Mouse (Mus musculus) embryonic facial prominence, embryonic 11.5 days (tissue): ENCODE measurements at regions not wholly inside any gene's neighbourhood (a gene's known extent, or its start where the extent isn't known, plus 50 kb on each side); places are given as distances from the start of the nearest gene placed in this dataset.
A peak's percentile ranks its signal among the peaks of the same experiment; 100 is the strongest.

Experiments
- ATAC-seq: fragments of 200-750 bp; cut with Nextera tagmentation; replicated peaks from 2 replicates; pipeline ENCODE4 v1.8.0; 2017; ENCODE audit warnings: low read depth; ENCODE audit not compliant: insufficient number of reproducible peaks, low FRiP score, low TSS enrichment
- DNase-seq: peaks from one replicate; pipeline ENCODE4 v3.0.0-alpha.2; 2015; ENCODE audit warnings: low spot score
- H3K27ac ChIP-seq: fragments of 300-500 bp; sonication (generic); replicated peaks from 2 replicates; pipeline ENCODE4 v1.5.1; 2014; ENCODE audit warnings: mild to moderate bottlenecking, low read depth, low read length, control low read depth
- H3K27me3 ChIP-seq: fragments of 300-500 bp; sonication (generic); 2 replicates; pipeline ENCODE4 v1.6.1; 2014; ENCODE audit warnings: mild to moderate bottlenecking, low read length, moderate library complexity, mixed read lengths; ENCODE audit not compliant: control insufficient read depth, insufficient read depth
- H3K36me3 ChIP-seq: fragments of 300-500 bp; sonication (generic); replicated peaks from 2 replicates; pipeline ENCODE4 v1.6.1; 2014; ENCODE audit warnings: low read depth, mild to moderate bottlenecking, low read length, moderate library complexity, mixed read lengths; ENCODE audit not compliant: control insufficient read depth, insufficient read depth
- H3K4me1 ChIP-seq: fragments of 300-500 bp; sonication (generic); 2 replicates; pipeline ENCODE4 v1.6.1; 2014; ENCODE audit warnings: low read length, mixed read lengths; ENCODE audit not compliant: control insufficient read depth, insufficient read depth
- H3K4me2 ChIP-seq: fragments of 300-500 bp; sonication (generic); 2 replicates; pipeline ENCODE4 v1.6.1; 2014; ENCODE audit warnings: low read depth, mild to moderate bottlenecking, control low read depth, low read length, moderate library complexity
- H3K4me3 ChIP-seq: fragments of 300-500 bp; sonication (generic); 2 replicates; pipeline ENCODE4 v1.5.1; 2014; ENCODE audit warnings: low read depth, low read length, control low read depth
- H3K9ac ChIP-seq: fragments of 300-500 bp; sonication (generic); replicated peaks from 2 replicates; pipeline ENCODE4 v1.6.1; 2014; ENCODE audit warnings: mild to moderate bottlenecking, control low read depth, low read length
- H3K9me3 ChIP-seq: fragments of 300-500 bp; sonication (generic); replicated peaks from 2 replicates; pipeline ENCODE4 v1.6.1; 2016; ENCODE audit warnings: mild to moderate bottlenecking, low read length, inconsistent platforms, mixed read lengths; ENCODE audit not compliant: control insufficient read depth
- WGBS: fragments of 180-500 bp; shearing (Covaris S2); extraction: QIAGEN DNeasy Blood & Tissue Kit; methylation state at CpG from one replicate; pipeline ENCODE4 v1.1.7; 2014; 5-methylcytosine and 5-hydroxymethylcytosine counted together

- Histone ChIP-seq H3K4me2 (no peak overlapping the region), H3K9ac (no peak overlapping the region), H3K4me3 (no peak overlapping the region), H3K9me3 (no peaks in the 10 kb centered on the region), H3K27me3 (no peaks in the 10 kb centered on the region), H3K27ac (no peak overlapping the region), H3K4me1 (no peaks in the 10 kb centered on the region), H3K36me3 (no peaks in the 10 kb centered on the region)
- DNase-seq (peak; percentile 74), ATAC-seq (no peak)
- WGBS: 5% methylated on average over 6 of the region's 6 CpGs
Measured at GRCm38 (mm10) chr14:64568689-64569088, 464.6 kb downstream of the Prss52 start.

GRCm38 (mm10) chr14:64570951-64571350 lies 466.9 kb downstream of the Prss52 start:
- Histone ChIP-seq H3K9me3 (no peaks in the 10 kb centered on the region), H3K9ac (no peak overlapping the region), H3K4me3 (no peak overlapping the region), H3K4me1 (no peaks in the 10 kb centered on the region), H3K36me3 (no peaks in the 10 kb centered on the region), H3K27ac (no peak overlapping the region), H3K4me2 (no peak overlapping the region), H3K27me3 (no peaks in the 10 kb centered on the region)
- WGBS: 82% methylated on average over 7 of the region's 7 CpGs
- ATAC-seq (no peak), DNase-seq (no peak)

GRCm38 (mm10) chr14:64572756-64573155 lies 468.7 kb downstream of the Prss52 start:
- Histone ChIP-seq H3K4me3 (no peak overlapping the region), H3K4me1 (no peaks in the 10 kb centered on the region), H3K27ac (no peak overlapping the region), H3K27me3 (no peaks in the 10 kb centered on the region), H3K9me3 (no peaks in the 10 kb centered on the region), H3K9ac (no peak overlapping the region), H3K36me3 (no peaks in the 10 kb centered on the region), H3K4me2 (no peak overlapping the region)
- ATAC-seq (no peak), DNase-seq (no peak)
- 68% methylated on average over 2 of the region's 2 CpGs for WGBS

GRCm38 (mm10) chr14:64573773-64574172 lies 469.7 kb downstream of the Prss52 start:
- 52% methylated on average over 5 of the region's 5 CpGs for WGBS
- Histone ChIP-seq H3K4me1 (no peaks in the 10 kb centered on the region), H3K36me3 (no peaks in the 10 kb centered on the region), H3K9ac (no peak overlapping the region), H3K4me2 (no peak overlapping the region), H3K4me3 (no peak overlapping the region), H3K27me3 (no peaks in the 10 kb centered on the region), H3K27ac (no peak overlapping the region), H3K9me3 (no peaks in the 10 kb centered on the region)
- DNase-seq (no peak), ATAC-seq (no peak)

DNA sequence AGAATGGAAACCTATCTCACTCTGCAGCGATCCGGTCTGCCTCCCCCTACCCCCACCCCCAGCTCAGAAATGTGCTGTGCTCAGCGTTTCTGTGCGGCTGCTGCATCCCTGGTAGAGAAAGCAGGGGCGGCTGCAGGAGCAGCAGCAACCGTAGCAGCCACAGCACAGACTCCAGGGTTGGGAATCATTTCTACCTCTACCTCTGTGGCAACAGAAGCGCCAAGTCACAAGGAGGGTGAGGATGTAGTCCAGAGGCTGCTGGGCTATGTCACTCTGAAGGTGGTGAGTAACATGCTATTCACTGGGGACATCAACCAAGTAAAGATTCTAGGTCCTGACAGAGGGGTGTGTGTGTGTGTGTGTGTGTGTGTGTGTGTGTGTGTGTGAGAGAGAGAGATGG lies 470.2 kb downstream of the Prss52 start:
- Histone ChIP-seq H3K36me3 (no peaks in the 10 kb centered on the region), H3K4me2 (no peak overlapping the region), H3K4me1 (no peaks in the 10 kb centered on the region), H3K9ac (no peak overlapping the region), H3K9me3 (no peaks in the 10 kb centered on the region), H3K4me3 (no peak overlapping the region), H3K27me3 (no peaks in the 10 kb centered on the region), H3K27ac (no peak overlapping the region)
- 55% methylated on average over 7 of the region's 7 CpGs for WGBS
- DNase-seq (no peak), ATAC-seq (no peak)

DNA sequence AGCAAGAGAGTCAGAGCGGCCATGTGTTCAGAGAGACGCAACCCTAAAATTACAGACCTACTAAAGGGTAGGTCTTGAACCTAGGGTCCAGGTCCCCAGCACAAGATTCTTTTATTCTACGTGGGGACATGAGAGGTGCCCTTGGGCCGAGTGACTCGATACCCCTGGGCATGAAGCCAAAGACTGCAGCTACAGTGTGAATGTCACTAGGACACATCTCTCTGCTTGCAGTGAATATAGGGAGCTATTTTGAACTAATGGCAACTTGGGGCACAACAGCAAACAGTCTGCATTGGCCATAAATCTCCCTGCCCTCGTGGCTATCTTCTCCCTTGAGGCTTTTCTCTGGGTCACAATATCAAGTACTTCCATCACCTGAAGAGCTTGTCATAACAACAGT lies 470.7 kb downstream of the Prss52 start:
- DNase-seq: no peak
- no peak overlapping the region for H3K9ac ChIP-seq
- no peaks in the 10 kb centered on the region for H3K27me3 ChIP-seq
- no peak overlapping the region for H3K4me3 ChIP-seq
- WGBS: 75% methylated on average over 6 of the region's 6 CpGs
- no peak for ATAC-seq
- H3K4me2 ChIP-seq: no peak overlapping the region
- no peaks in the 10 kb centered on the region for H3K36me3 ChIP-seq
- H3K27ac ChIP-seq: no peak overlapping the region
- no peaks in the 10 kb centered on the region for H3K4me1 ChIP-seq
- H3K9me3 ChIP-seq: no peaks in the 10 kb centered on the region

DNA sequence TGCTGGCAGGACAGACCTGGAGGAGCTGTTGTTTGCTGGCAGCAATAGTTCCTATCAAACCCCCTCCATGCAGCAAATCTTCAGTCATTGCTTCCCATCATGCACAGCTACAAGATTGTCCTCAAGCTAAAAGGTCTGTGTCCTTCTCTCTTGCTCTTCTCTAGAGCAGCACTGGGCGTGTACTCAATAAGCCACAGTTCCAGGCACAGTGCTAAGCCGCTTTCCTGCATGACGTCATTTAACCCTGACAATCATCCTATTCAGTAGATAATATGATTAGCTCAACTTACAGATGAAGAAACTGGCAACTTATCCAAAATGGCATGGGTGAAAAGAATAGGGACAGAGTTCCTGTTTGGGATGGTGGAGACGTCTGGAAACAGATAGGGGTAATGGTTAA lies 471.9 kb downstream of the Prss52 start:
- Histone ChIP-seq H3K4me3 (no peak overlapping the region), H3K9me3 (no peaks in the 10 kb centered on the region), H3K9ac (no peak overlapping the region), H3K4me1 (no peaks in the 10 kb centered on the region), H3K27me3 (peaks cover 2% of the 10 kb centered on the region; the same call in 1 of the 2 replicates), H3K36me3 (no peaks in the 10 kb centered on the region), H3K27ac (no peak overlapping the region), H3K4me2 (no peak overlapping the region)
- WGBS: 58% methylated on average over 4 of the region's 4 CpGs
- ATAC-seq: no peak
- no peak for DNase-seq

DNA sequence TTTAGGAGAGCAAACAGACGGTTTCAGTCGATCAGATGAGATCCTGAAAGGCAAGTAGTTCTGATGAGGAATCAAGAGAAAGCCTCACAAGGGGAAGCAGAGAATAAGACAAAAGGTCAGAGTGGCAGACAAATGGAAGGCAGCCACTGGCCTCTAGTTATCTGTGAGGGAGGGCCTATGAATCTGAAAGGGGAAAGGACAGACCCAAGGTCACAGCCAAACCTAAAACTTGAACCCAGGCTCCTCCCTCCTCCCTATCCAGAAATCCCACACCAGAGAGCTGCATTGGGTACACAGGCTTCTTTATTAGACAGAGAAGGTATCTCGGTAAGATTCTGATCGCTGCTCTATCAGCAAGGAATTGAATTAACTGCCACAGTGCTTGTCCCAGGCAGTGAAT lies 476.0 kb downstream of the Prss52 start:
- Histone ChIP-seq H3K27me3 (peaks cover 17% of the 10 kb centered on the region), H3K4me1 (no peaks in the 10 kb centered on the region), H3K9ac (no peak overlapping the region), H3K27ac (no peak overlapping the region), H3K9me3 (no peaks in the 10 kb centered on the region), H3K36me3 (no peaks in the 10 kb centered on the region), H3K4me3 (no peak overlapping the region), H3K4me2 (no peak overlapping the region)
- no peak for ATAC-seq
- DNase-seq: no peak
- 76% methylated on average over 4 of the region's 4 CpGs for WGBS
